Mouse (Mus musculus): ENCODE measurements around the gene Tm4sf4. TPM values are rescaled to one million over a fixed set of nuclear protein-coding genes. Genes with fewer than 3 reads are reported as not detected.

The Tm4sf4 gene
- 0.17 and 0.32 TPM in 2 replicates for polyA plus RNA-seq (2015; fragmentation: Nextera tagmentation; extraction: Ambion mirVana)

- Histone ChIP-seq H3K9me3 (no peaks in the 10 kb centered on the region), H3K4me3 (no peak within 1 kb of the TSS), H3K27ac (no peak within 1 kb of the TSS), H3K27me3 (no peaks in the 10 kb centered on the region), H3K4me2 (no peak within 1 kb of the TSS), H3K4me1 (replicated peaks) (peaks cover 6% of the 10 kb centered on the region; the same call in 1 of the 2 replicates), H3K36me3 (no peaks in the 10 kb centered on the region), H3K9ac (no peak within 1 kb of the TSS)
- no peak for ATAC-seq (ENCODE audit: low FRiP score)
- 60% methylated on average over 10 of the region's 10 CpGs for WGBS
Measured at GRCm38 (mm10) chr3:57425089-57425730, at the start of gene Tm4sf4. Tm4sf4 (plus strand) TSS chr3:57425314.

- Histone ChIP-seq H3K27ac (no peak overlapping the region), H3K4me2 (no peak overlapping the region), H3K36me3 (no peaks in the 10 kb centered on the region), H3K4me1 (replicated peaks) (no peaks in the 10 kb centered on the region), H3K4me3 (no peak overlapping the region), H3K9ac (no peak overlapping the region), H3K9me3 (no peaks in the 10 kb centered on the region), H3K27me3 (no peaks in the 10 kb centered on the region)
- no peak for ATAC-seq (ENCODE audit: low FRiP score)
- 92% methylated on average over 6 of the region's 6 CpGs for WGBS
Measured at GRCm38 (mm10) chr3:57386423-57386822, 38.7 kb upstream of the Tm4sf4 start.

- WGBS, result 82% methylated on average over 2 of the region's 2 CpGs
- H3K27me3 ChIP-seq, result no peaks in the 10 kb centered on the region
- H3K4me3 ChIP-seq, result no peak overlapping the region
- no peaks in the 10 kb centered on the region for H3K9me3 ChIP-seq
- H3K9ac ChIP-seq, result no peak overlapping the region
- no peak overlapping the region for H3K4me2 ChIP-seq
- H3K4me1 ChIP-seq (replicated peaks), result no peaks in the 10 kb centered on the region
- ATAC-seq (ENCODE audit: low FRiP score), result no peak
- H3K36me3 ChIP-seq, result no peaks in the 10 kb centered on the region
- H3K27ac ChIP-seq, result no peak overlapping the region
Measured at GRCm38 (mm10) chr3:57386895-57387294, 38.2 kb upstream of the Tm4sf4 start.

GRCm38 (mm10) chr3:57387593-57387992, 37.5 kb upstream of the Tm4sf4 start:
- Histone ChIP-seq H3K4me2 (no peak overlapping the region), H3K27me3 (no peaks in the 10 kb centered on the region), H3K27ac (no peak overlapping the region), H3K9ac (no peak overlapping the region), H3K9me3 (no peaks in the 10 kb centered on the region), H3K4me3 (no peak overlapping the region), H3K36me3 (no peaks in the 10 kb centered on the region), H3K4me1 (replicated peaks) (no peaks in the 10 kb centered on the region)
- no peak for ATAC-seq (ENCODE audit: low FRiP score)
- 77% methylated on average over 2 of the region's 2 CpGs for WGBS

- Histone ChIP-seq H3K4me2 (no peak overlapping the region), H3K4me1 (replicated peaks) (no peaks in the 10 kb centered on the region), H3K9me3 (no peaks in the 10 kb centered on the region), H3K36me3 (no peaks in the 10 kb centered on the region), H3K4me3 (no peak overlapping the region), H3K27ac (no peak overlapping the region), H3K9ac (no peak overlapping the region), H3K27me3 (no peaks in the 10 kb centered on the region)
- WGBS, result 86% methylated on average over 4 of the region's 4 CpGs
- no peak for ATAC-seq (ENCODE audit: low FRiP score)
Measured at GRCm38 (mm10) chr3:57411535-57411934, 13.6 kb upstream of the Tm4sf4 start.

GRCm38 (mm10) chr3:57420233-57420632, 4.9 kb upstream of the Tm4sf4 start:
- Histone ChIP-seq H3K36me3 (no peaks in the 10 kb centered on the region), H3K27ac (no peak overlapping the region), H3K4me2 (no peak overlapping the region), H3K4me3 (no peak overlapping the region), H3K4me1 (replicated peaks) (peaks cover 2% of the 10 kb centered on the region; the same call in 1 of the 2 replicates), H3K9me3 (no peaks in the 10 kb centered on the region), H3K27me3 (no peaks in the 10 kb centered on the region), H3K9ac (no peak overlapping the region)
- no peak for ATAC-seq (ENCODE audit: low FRiP score)
- 53% methylated on average over 2 of the region's 2 CpGs for WGBS

- 89% methylated on average over 1 of the region's 1 CpGs for WGBS
- no peak overlapping the region for H3K27ac ChIP-seq
- no peak overlapping the region for H3K9ac ChIP-seq
- no peaks in the 10 kb centered on the region for H3K27me3 ChIP-seq
- no peaks in the 10 kb centered on the region for H3K36me3 ChIP-seq
- no peak overlapping the region for H3K4me2 ChIP-seq
- H3K4me1 ChIP-seq (replicated peaks), result peaks cover 6% of the 10 kb centered on the region; the same call in 1 of the 2 replicates
- H3K9me3 ChIP-seq, result no peaks in the 10 kb centered on the region
- no peak overlapping the region for H3K4me3 ChIP-seq
- ATAC-seq (ENCODE audit: low FRiP score), result no peak
Measured at GRCm38 (mm10) chr3:57420660-57421059, 4.5 kb upstream of the Tm4sf4 start.

GRCm38 (mm10) chr3:57426351-57426750, 1.2 kb downstream of the Tm4sf4 start:
- no peak overlapping the region for H3K9ac ChIP-seq
- ATAC-seq (ENCODE audit: low FRiP score), result no peak
- 91% methylated on average over 11 of the region's 11 CpGs for WGBS

GRCm38 (mm10) chr3:57428682-57429464, 3.8 kb downstream of the Tm4sf4 start:
- Histone ChIP-seq H3K27ac (no peak overlapping the region), H3K4me1 (replicated peaks) (peaks cover 6% of the 10 kb centered on the region; the same call in 1 of the 2 replicates), H3K9me3 (no peaks in the 10 kb centered on the region), H3K4me2 (no peak overlapping the region), H3K36me3 (no peaks in the 10 kb centered on the region), H3K27me3 (no peaks in the 10 kb centered on the region), H3K9ac (no peak overlapping the region), H3K4me3 (no peak overlapping the region)
- ATAC-seq (ENCODE audit: low FRiP score), result no peak
- WGBS, result 53% methylated on average over 5 of the region's 5 CpGs

More at GRCm38 (mm10) chr3:57426351-57426750, 1.2 kb downstream of the Tm4sf4 start:
- Histone ChIP-seq H3K36me3 (no peaks in the 10 kb centered on the region), H3K27me3 (no peaks in the 10 kb centered on the region), H3K27ac (no peak overlapping the region), H3K4me3 (no peak overlapping the region), H3K4me2 (no peak overlapping the region), H3K4me1 (replicated peaks) (peaks cover 6% of the 10 kb centered on the region; the same call in 1 of the 2 replicates), H3K9me3 (no peaks in the 10 kb centered on the region)

GRCm38 (mm10) chr3:57429486-57429885, 4.4 kb downstream of the Tm4sf4 start:
- 81% methylated on average over 4 of the region's 4 CpGs for WGBS
- H3K36me3 ChIP-seq, result no peaks in the 10 kb centered on the region
- no peak overlapping the region for H3K4me2 ChIP-seq
- H3K4me3 ChIP-seq, result no peak overlapping the region
- no peak overlapping the region for H3K9ac ChIP-seq
- H3K27ac ChIP-seq, result no peak overlapping the region
- H3K27me3 ChIP-seq, result no peaks in the 10 kb centered on the region
- H3K9me3 ChIP-seq, result no peaks in the 10 kb centered on the region
- no peak for ATAC-seq (ENCODE audit: low FRiP score)
- peaks cover 6% of the 10 kb centered on the region; the same call in 1 of the 2 replicates for H3K4me1 ChIP-seq (replicated peaks)

- no peaks in the 10 kb centered on the region for H3K36me3 ChIP-seq
- no peak overlapping the region for H3K9ac ChIP-seq
- H3K27ac ChIP-seq, result no peak overlapping the region
- H3K4me2 ChIP-seq, result no peak overlapping the region
- no peaks in the 10 kb centered on the region for H3K4me1 ChIP-seq (replicated peaks)
- H3K4me3 ChIP-seq, result no peak overlapping the region
- H3K27me3 ChIP-seq, result no peaks in the 10 kb centered on the region
- ATAC-seq (ENCODE audit: low FRiP score), result no peak
- no peaks in the 10 kb centered on the region for H3K9me3 ChIP-seq
- WGBS, result 87% methylated on average over 3 of the region's 3 CpGs
Measured at GRCm38 (mm10) chr3:57431706-57432105, 6.6 kb downstream of the Tm4sf4 start.

- 85% methylated on average over 8 of the region's 8 CpGs for WGBS
- ATAC-seq (ENCODE audit: low FRiP score), result no peak
- H3K4me1 ChIP-seq (replicated peaks), result no peaks in the 10 kb centered on the region
Measured at GRCm38 (mm10) chr3:57435364-57435763, 10.2 kb downstream of the Tm4sf4 start.

More at GRCm38 (mm10) chr3:57435364-57435763, 10.2 kb downstream of the Tm4sf4 start:
- Histone ChIP-seq H3K27ac (no peak overlapping the region), H3K27me3 (no peaks in the 10 kb centered on the region), H3K4me2 (no peak overlapping the region), H3K4me3 (no peak overlapping the region), H3K36me3 (no peaks in the 10 kb centered on the region), H3K9ac (no peak overlapping the region), H3K9me3 (no peaks in the 10 kb centered on the region)
